Mouse (Mus musculus) NIH3T3 (cell line): ENCODE data around the gene Nrxn3.

Experiments
- DNase-seq: peaks from one replicate; pipeline ENCODE4 v3.0.0-alpha.2; 2012; ENCODE audit warnings: low read depth

Nrxn3 gene

DNA sequence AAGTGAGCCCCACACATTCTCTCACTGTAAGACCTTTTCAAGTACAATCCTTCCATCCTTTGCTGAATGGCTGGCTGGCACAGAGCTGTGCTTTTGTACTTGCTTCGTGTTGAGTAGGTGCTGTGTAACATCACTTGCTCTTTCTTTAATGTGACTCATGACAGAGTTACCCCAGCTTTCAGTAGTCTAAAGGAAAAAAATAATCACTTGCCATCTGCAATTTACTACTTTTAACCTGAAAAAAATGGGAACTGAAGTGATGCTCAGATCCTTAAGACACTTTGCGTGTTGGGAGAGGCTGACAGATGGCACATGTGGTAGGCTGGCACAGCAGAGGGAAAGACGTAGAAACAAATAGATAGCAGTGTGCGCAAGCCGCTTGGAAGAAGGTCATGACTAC lies 987.8 kb downstream of the Nrxn3 start:
- no peak for DNase-seq

GRCm38 (mm10) chr12:89711791-89712190 lies 989.1 kb downstream of the Nrxn3 start:
- no peak for DNase-seq

GRCm38 (mm10) chr12:89719194-89720080 lies 996.8 kb downstream of the Nrxn3 start:
- no peak for DNase-seq

GRCm38 (mm10) chr12:89720945-89721344 lies 998.3 kb downstream of the Nrxn3 start:
- no peak for DNase-seq

DNA sequence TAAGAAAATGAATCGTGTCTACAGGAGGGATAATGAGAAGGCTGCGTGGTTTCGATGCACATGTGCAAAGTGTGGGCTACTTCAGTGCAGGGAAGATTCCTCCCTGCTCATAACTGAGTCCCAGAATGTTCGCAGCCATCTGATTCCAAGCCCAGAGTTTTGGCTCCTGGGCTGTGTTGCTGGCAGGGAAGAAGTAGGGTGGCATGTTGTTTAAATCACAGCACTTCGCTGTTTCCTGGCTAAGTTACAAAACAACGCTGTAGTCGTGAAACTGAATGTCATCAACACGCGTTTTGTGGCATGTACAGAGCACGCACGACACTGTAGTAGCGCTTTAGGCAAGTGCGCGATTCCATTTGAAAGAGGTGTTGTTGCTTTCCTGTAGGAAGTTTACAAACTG lies 999.8 kb downstream of the Nrxn3 start:
- DNase-seq, result no peak

- no peak for DNase-seq
Observed at GRCm38 (mm10) chr12:89724048-89724447, 1001.4 kb downstream of the Nrxn3 start.

GRCm38 (mm10) chr12:89742326-89742725 lies 1019.6 kb downstream of the Nrxn3 start:
- no peak for DNase-seq

DNA sequence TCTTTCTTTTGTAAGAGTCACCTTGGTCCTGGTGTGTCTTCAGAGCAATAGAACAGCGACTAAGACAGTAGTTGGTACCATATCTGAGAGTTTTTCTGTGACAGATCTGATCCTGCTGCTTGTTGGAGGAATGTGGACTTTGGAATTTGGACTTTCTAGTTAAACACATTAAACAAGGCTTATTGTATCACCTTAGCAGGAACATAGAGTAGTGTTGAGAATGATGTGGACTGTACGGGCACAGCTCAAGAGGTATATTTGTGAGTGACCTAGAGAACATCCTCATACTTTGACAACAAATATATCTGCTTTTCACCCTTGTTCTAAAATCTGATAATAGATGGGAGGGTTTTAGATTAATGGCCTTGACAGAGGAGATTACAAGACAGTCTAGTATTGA lies 1020.1 kb downstream of the Nrxn3 start:
- no peak for DNase-seq

DNA sequence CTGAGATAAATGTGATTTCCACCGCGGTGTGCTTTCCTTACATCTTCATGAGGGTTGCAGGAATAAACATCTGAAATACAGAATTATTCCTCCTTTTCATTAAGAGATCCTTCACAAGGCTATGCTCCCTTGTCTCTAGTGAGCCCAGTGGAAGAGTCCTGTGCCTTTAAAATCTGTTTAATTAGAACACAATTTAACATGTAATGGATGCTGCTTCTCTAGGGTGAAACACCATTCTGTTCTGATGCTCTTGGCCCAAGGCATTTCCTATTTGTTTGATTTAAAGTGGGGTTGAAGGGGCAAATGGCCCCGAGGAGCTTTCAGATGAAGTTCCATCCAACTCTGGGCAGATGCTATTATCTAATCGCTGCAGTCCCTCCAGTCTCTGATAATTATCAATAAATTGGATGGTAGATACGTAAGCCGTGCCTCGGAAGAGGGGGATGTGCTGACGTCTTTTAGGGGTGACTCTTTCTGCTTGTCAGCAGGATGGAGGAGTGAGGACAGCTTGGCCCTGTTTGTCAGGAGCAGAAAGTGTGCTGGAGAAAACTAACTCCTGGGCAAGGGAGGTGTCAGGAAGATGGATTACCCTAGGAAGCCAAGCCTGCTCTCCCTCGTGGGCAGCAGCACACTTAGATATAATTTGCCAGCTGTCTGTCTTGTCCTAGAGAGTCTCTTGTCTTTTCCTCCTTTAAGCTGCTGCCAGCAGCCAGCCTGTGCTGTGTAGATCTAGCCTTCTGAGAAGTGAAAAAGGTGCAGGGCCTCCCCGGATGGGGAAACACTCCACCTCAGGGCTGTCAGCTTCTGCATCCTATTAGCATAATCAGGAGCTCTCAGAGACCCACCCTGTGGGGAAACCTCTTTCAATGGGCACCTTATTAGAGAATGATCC lies 1041.8 kb downstream of the Nrxn3 start:
- DNase-seq, result no peak

DNA sequence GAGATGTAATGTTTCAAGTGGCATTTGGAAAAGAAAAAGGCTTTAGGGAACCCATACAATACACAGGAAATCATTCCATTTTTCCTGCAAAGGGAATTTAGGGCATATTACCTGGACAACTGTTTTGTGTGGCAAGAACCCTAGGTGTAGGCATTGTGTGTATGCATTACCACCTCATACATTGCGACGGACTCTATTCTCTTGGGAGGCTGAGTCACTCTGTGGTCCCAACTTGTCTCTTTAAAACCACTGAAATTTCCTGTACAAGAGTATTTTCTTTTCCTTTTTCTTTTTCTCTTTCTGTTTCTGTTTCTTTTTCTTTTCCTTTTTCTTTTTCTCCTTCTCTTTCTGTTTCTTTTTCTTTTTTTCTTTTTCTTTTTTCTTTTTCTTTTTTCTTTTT lies 1042.5 kb downstream of the Nrxn3 start:
- DNase-seq, result no peak

DNA sequence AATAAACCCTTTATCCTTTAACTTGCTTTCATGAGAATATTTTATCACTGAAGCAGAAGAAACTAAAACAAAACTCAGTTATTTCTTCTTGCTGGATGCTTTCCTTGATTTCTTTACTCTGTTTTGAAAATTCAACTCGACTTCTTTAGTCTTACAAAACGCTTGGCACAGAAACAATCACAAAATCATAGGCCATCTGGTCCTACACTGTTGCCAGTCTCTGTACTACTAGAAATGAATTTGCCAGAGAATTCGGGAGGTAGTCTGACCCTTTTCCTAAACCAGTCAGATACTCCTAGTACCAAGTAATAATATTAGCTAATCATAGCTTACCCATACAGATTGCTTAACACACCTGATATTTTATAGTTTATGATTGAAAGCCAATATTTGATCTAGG lies 1066.1 kb downstream of the Nrxn3 start:
- no peak for DNase-seq

DNA sequence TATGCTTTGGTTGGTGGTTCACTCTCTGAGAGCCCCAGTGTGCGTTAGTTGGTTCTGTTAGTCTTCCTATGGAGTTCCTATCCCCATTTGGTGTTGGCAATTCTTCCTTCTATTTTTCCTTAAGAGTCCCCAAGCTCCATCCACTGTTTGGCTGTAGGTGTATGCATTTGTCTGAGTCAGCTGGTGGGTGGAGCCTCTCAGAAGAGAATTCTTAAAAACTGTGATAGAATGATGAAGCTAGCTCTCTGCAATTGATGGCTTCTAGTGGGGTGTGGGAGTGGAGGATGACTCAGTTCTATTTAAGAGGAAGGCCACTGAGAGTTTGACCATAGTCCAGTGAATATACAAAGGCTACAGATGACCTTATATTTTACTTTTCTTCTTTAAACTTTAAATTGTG lies 1067.3 kb downstream of the Nrxn3 start:
- DNase-seq, result no peak

DNA sequence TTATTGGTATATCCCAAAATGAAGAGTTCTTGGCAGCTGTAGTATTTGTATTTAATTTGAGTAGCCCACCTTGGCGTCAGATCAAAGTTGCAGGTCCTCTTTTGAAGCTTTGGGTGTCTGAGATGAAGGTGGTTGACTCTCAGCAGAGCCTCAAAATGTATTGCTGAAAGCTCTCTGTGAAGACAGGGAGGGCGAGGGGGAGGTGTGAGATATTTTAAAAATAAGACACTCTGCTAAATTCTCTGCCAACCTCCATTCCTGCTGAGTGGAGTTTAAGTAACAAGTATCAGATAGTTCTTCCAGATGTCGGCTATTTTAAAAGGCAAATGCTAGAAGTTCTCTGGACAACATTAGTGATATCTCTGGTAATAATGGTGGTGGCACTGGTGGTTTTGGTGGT lies 1069.2 kb downstream of the Nrxn3 start:
- no peak for DNase-seq

DNA sequence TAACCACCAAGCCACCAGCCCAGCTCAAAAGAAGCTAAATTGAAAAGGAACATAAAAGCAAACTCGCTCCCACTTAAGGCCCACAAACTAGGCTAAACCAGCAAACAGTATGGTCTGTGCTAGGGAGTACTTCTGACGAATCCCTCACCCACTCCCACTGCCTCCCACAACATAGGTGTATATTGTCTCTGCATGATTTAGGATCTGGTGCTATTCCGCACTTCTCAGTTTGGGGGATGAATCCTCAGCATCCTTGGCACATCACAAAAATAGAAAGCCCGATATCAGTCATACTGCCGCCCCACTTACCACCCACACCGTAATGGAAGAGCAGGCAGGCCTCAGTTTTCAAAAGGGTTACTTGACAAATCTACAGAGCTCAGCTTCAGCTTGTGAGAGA lies 1072.1 kb downstream of the Nrxn3 start:
- no peak for DNase-seq

GRCm38 (mm10) chr12:89808217-89808616 lies 1085.5 kb downstream of the Nrxn3 start:
- DNase-seq, result no peak

- no peak for DNase-seq
Observed at GRCm38 (mm10) chr12:89810146-89810545, 1087.5 kb downstream of the Nrxn3 start.

DNA sequence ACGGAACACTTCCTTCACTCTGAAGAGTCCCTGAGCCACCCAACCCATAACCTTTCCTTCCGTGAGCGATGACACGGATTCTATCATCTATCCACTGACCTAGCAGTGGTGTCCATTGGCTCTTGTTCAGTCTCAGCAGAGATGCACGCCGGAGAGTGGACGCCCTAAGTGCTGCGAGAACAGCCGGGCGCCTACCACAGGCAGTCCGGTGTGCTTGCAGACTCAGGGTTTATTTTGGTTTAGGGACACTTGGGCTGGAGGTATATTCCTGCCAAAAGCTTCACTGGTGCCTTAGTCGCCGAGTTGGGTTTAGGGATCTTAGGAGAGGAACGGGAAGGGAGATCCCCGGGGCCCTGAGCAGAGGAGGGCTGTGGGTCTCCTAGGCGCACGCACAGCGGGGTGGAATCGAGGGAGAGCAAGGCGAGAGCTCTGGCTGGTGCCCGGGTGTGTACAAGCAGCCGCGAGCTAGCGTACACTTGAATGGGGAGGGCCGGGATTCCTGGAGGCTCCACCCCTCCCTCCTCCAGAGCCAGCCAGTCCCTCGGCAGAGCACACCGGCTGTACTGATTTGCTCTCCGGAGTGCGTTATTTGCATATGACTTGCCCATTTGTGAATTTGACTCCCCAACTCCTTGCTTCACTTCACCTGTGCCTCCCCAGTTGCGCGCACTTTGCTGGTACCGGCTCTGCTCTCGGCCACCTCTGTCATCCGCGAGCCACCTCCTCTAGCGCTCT lies 1089.3 kb downstream of the Nrxn3 start:
- DNase-seq, result no peak

DNA sequence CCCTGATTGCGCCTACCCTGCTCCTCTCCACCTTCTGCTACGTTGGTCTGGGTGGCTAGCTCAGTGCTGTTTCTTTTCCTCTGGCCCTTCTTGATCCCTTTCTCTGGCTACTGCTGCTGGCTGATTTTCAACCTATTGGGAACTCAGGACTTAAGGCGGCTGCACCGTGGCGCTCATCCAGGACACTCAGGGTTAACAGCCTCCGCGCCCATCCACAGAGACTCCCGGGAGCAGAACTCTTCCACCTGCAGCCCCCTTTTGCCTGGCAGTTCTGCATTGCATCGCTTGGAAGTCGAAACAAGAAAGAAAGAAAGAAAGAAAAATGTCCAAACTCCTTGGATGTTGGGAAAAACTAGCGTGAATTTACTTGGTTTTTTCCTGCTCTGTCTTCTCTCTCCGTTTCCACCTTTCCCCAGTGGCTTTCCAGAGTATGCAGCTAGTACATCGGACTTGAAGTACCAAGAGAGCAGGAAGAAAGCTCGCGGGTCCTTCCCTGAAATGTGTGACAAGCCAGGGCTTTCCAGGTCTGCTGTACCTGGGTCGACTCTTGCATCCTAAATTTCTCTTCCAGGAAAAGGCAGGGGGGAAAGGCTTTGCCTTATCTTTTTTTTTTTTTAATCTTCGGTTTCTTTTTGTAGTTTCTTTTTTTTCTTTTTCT lies 1090.0 kb downstream of the Nrxn3 start:
- no peak for DNase-seq

DNA sequence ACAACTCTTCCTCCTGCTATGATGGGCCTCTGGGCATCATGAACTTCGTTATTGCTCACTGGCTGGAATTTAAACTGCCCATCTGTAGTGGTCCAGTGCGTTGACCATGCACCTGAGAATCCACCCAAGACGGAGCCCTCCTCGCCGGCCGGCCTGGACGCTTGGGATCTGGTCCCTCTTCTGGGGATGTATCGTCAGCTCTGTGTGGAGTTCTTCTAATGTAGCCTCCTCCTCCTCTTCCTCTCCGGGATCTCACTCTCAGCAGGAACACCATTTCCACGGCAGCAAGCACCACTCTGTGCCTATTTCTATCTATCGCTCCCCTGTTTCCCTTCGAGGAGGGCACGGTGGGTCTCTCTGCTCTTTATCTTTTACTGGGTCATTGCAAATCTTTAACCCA lies 1090.6 kb downstream of the Nrxn3 start:
- DNase-seq, result no peak

DNA sequence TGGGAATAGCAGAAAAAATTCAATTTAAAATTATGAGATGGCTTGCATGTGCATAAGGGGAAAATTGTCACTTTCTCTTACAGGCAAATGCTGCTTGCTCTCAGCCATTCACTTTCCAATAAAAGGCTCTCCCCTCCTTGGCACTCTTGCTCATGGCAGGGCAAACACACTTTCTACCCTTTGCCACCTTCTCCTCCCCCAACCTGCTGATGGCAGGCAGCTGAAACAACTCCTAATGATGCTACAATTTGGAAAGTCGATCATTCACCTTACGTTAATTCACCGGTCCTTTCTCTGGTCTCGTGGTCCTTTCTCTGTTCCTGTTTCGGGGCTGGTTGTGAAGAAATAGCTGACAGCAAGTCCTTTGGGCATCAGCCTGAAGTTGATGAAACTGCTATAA lies 1091.0 kb downstream of the Nrxn3 start:
- DNase-seq, result no peak

- DNase-seq, result no peak
Observed at GRCm38 (mm10) chr12:89814536-89814935, 1091.9 kb downstream of the Nrxn3 start.
